Mouse (Mus musculus) forebrain, embryonic 12.5 days (tissue): ENCODE data around the gene Clmn. TPM values are rescaled to one million over a fixed set of nuclear protein-coding genes. Genes with fewer than 3 reads are reported as not detected.

ENCODE experiments used
- ATAC-seq: fragments of 200-750 bp; cut with Nextera tagmentation; 2 replicates; pipeline ENCODE4 v1.8.0; 2017; ENCODE audit warnings: moderate TSS enrichment; ENCODE audit not compliant: low FRiP score
- H3K27ac ChIP-seq: fragments of 300-500 bp; sonication (generic); 2 replicates; pipeline ENCODE4 v1.5.1; 2016; ENCODE audit warnings: mild to moderate bottlenecking
- H3K27me3 ChIP-seq: fragments of 300-500 bp; sonication (generic); 2 replicates; pipeline ENCODE4 v1.6.1; 2016; ENCODE audit warnings: mild to moderate bottlenecking
- H3K36me3 ChIP-seq: fragments of 300-500 bp; sonication (generic); replicated peaks from 2 replicates; pipeline ENCODE4 v1.6.1; 2016; ENCODE audit warnings: mild to moderate bottlenecking
- H3K4me1 ChIP-seq: fragments of 300-500 bp; sonication (generic); 2 replicates; pipeline ENCODE4 v1.6.1; 2016
- H3K4me2 ChIP-seq: fragments of 300-500 bp; sonication (generic); 2 replicates; pipeline ENCODE4 v1.6.1; 2016; ENCODE audit warnings: mild to moderate bottlenecking, moderate library complexity
- H3K4me3 ChIP-seq: fragments of 300-500 bp; sonication (generic); replicated peaks from 2 replicates; pipeline ENCODE4 v1.5.1; 2016; ENCODE audit warnings: mild to moderate bottlenecking
- H3K9ac ChIP-seq: fragments of 300-500 bp; sonication (generic); 2 replicates; pipeline ENCODE4 v1.6.1; 2016; ENCODE audit warnings: mild to moderate bottlenecking
- H3K9me3 ChIP-seq: fragments of 300-500 bp; sonication (generic); 2 replicates; pipeline ENCODE4 v1.6.1; 2016
- WGBS: fragments of 180-500 bp; shearing (Covaris S2); methylation state at CpG from one replicate; pipeline ENCODE4 v1.1.7; 2016; 5-methylcytosine and 5-hydroxymethylcytosine counted together
- polyA plus RNA-seq: library from polyadenylated mRNA; unstranded; fragments of >200 nt; fragmentation: Nextera tagmentation; extraction: Ambion mirVana; gene quantifications from 2 replicates; pipeline ENCODE4 v1.2.1, GENCODE M21; 2016

Clmn gene
- polyA plus RNA-seq, 1 experiment from 2014 or later = 2.8 TPM

GRCm38 (mm10) chr12:104715453-104715852 is 149.4 kb downstream of the Clmn start:
- H3K4me1 ChIP-seq = no peaks in the 10 kb centered on the region
- no peak for ATAC-seq
- H3K9me3 ChIP-seq = no peaks in the 10 kb centered on the region
- no peaks in the 10 kb centered on the region for H3K27me3 ChIP-seq
- H3K27ac ChIP-seq = no peak overlapping the region
- no peak overlapping the region for H3K9ac ChIP-seq
- 89% methylated on average over 5 of the region's 5 CpGs for whole genome bisulfite sequencing
- peaks cover 67% of the 10 kb centered on the region for H3K36me3 ChIP-seq
- H3K4me2 ChIP-seq = no peak overlapping the region
- H3K4me3 ChIP-seq = no peak overlapping the region

Other genes starting within 250 kb of the Clmn start
- gene Dicer1, start 113.1 kb downstream of the Clmn start, polyA plus RNA-seq = 66.4 and 67.3 TPM in 2 replicates
- gene Syne3, start 144.7 kb upstream of the Clmn start, polyA plus RNA-seq = 0.13 and 0.14 TPM in 2 replicates
- 158 and 173 TPM in 2 replicates for gene Glrx5, start 167.6 kb upstream of the Clmn start, polyA plus RNA-seq